Mouse (Mus musculus) ES-Bruce4 (cell line): ENCODE results near the gene Arhgap9.

Experiments used
- CTCF ChIP-seq: IDR thresholded peaks from one replicate; pipeline ENCODE4 v1.8.1; 2011; ENCODE audit warnings: low read depth, low read length
- EP300 ChIP-seq: IDR thresholded peaks from 2 replicates; pipeline ENCODE4 v1.6.1; 2011; ENCODE audit warnings: low read depth, low read length; ENCODE audit not compliant: insufficient read depth
- POLR2A ChIP-seq: IDR thresholded peaks from one replicate; pipeline ENCODE4 v1.8.1; 2011; ENCODE audit warnings: low read length; ENCODE audit not compliant: insufficient read depth

GRCm38 (mm10) chr10:127351719-127352118 is 30.0 kb downstream of the Arhgap9 start:
- TF ChIP-seq EP300 = no peak
- TF ChIP-seq CTCF = no peak
- TF ChIP-seq POLR2A = no peak
